Mouse (Mus musculus) MEL (cell line): Measurements from ENCODE around the gene Npw.

ENCODE experiments used
- CTCF ChIP-seq, 3 experiments: IDR thresholded peaks in 2 of 3; conservative IDR thresholded peaks in 1 of 3; 2 replicates each; pipeline ENCODE4 v1.5.1; 2011 to 2012; ENCODE audit warnings: low read length in 3 of 3, low read depth in 2 of 3, mild to moderate bottlenecking in 2 of 3, improper control_type of control experiment in 1 of 3, inconsistent platforms in 1 of 3, mixed read lengths in 1 of 3, moderate library complexity in 1 of 3; ENCODE audit not compliant: control insufficient read depth in 1 of 3, insufficient read depth in 1 of 3, poor library complexity in 1 of 3, severe bottlenecking in 1 of 3
- E2F4 ChIP-seq: IDR thresholded peaks from 2 replicates; pipeline ENCODE4 v1.6.1; 2011; ENCODE audit warnings: low read depth, low read length, improper control_type of control experiment, borderline replicate concordance
- MAZ ChIP-seq: IDR thresholded peaks from 2 replicates; pipeline ENCODE4 v1.6.1; 2012; ENCODE audit warnings: low read depth, mild to moderate bottlenecking, inconsistent platforms, low read length, improper control_type of control experiment
- POLR2AphosphoS2 ChIP-seq: IDR thresholded peaks from 2 replicates; pipeline ENCODE4 v1.6.1; 2011; ENCODE audit warnings: low read length, improper control_type of control experiment
- ZC3H11A ChIP-seq: IDR thresholded peaks from 2 replicates; pipeline ENCODE4 v1.6.1; 2012; ENCODE audit warnings: low read depth, mild to moderate bottlenecking, inconsistent platforms, low read length, improper control_type of control experiment

GRCm38 (mm10) chr17:24638214-24638613, 20.0 kb downstream of the Npw start:
- TF ChIP-seq CTCF (IDR thresholded peaks at IDR 0.05 in 2 of 3, conservative IDR thresholded peaks at IDR 0.05 in 1 of 3; ENCODE audit: control insufficient read depth in 1 of 3, insufficient read depth in 1 of 3, low read depth in 2 of 3, low read length in 3 of 3, poor library complexity in 1 of 3, severe bottlenecking in 1 of 3) (no peak), E2F4 (no peak), ZC3H11A (no peak), POLR2AphosphoS2 (no peak), MAZ (no peak)
